Mouse (Mus musculus) embryonic facial prominence, embryonic 10.5 days (tissue): ENCODE data around the gene Cyp26c1. TPM values are rescaled to one million over a fixed set of nuclear protein-coding genes. Genes with fewer than 3 reads are reported as not detected.
A peak's percentile ranks its signal among the peaks of the same experiment; 100 is the strongest.

Experiments used
- DNase-seq: peaks from one replicate; pipeline ENCODE4 v3.0.0-alpha.2; 2017; ENCODE audit warnings: low spot score
- H3K27ac ChIP-seq: fragments of 300-500 bp; sonication (generic); replicated peaks from 2 replicates; pipeline ENCODE4 v1.5.1; 2016; ENCODE audit warnings: mild to moderate bottlenecking
- H3K27me3 ChIP-seq: fragments of 300-500 bp; sonication (generic); replicated peaks from 2 replicates; pipeline ENCODE4 v1.6.1; 2016; ENCODE audit warnings: low read depth, mild to moderate bottlenecking; ENCODE audit not compliant: poor library complexity, severe bottlenecking
- H3K36me3 ChIP-seq: fragments of 300-500 bp; sonication (generic); replicated peaks from 2 replicates; pipeline ENCODE4 v1.6.1; 2016; ENCODE audit warnings: mild to moderate bottlenecking, moderate library complexity
- H3K4me1 ChIP-seq: fragments of 300-500 bp; sonication (generic); 2 replicates; pipeline ENCODE4 v1.6.1; 2016
- H3K4me3 ChIP-seq: fragments of 300-500 bp; sonication (generic); 2 replicates; pipeline ENCODE4 v1.5.1; 2016; ENCODE audit warnings: mild to moderate bottlenecking, moderate library complexity
- H3K9me3 ChIP-seq: fragments of 300-500 bp; sonication (generic); 2 replicates; pipeline ENCODE4 v1.6.1; 2016; ENCODE audit warnings: mild to moderate bottlenecking
- WGBS: fragments of 180-500 bp; shearing (Covaris S2); methylation state at CpG from one replicate; pipeline ENCODE4 v1.1.7; 2016; 5-methylcytosine and 5-hydroxymethylcytosine counted together
- polyA plus RNA-seq: library from polyadenylated mRNA; unstranded; fragments of >200 nt; fragmentation: Nextera tagmentation; extraction: Ambion mirVana; gene quantifications from 2 replicates; pipeline ENCODE4 v1.2.1, GENCODE M21; 2016

Gene Cyp26c1
- 4.3 and 5.9 TPM in 2 replicates for polyA plus RNA-seq

DNA sequence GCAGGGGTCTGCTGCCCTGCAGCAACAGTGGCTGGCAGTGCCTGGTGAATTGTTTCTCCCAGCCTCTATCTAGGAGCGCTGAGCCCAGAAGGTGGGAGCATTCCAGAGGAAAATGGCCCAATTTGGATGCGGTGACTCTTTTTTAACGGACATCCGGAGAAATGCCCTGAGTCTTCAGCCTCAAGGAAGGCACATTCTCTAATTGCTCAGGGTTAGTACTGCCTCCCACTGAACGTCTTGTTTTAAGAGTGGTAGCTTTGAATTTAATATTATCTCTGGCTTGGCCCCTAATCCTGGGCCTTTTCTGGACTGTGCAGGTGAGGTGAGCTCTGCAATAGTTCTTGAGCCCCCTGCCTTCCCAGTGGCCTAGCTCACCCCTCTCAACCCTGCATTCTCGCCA is at the start of gene Cyp26c1:
Gene Cyp26c1 (plus strand): TSS at position 301 of the 400 bp plus-strand sequence.
- peaks cover 36% of the 10 kb centered on the region for H3K4me1 ChIP-seq
- H3K4me3 ChIP-seq = peak within 1 kb of the TSS; percentile 45
- no peak within 1 kb of the TSS for H3K27ac ChIP-seq
- no peak for DNase-seq
- 3% methylated on average over 6 of the region's 6 CpGs for WGBS
- no peaks in the 10 kb centered on the region for H3K36me3 ChIP-seq
- H3K9me3 ChIP-seq = no peaks in the 10 kb centered on the region
- peaks cover 94% of the 10 kb centered on the region for H3K27me3 ChIP-seq

DNA sequence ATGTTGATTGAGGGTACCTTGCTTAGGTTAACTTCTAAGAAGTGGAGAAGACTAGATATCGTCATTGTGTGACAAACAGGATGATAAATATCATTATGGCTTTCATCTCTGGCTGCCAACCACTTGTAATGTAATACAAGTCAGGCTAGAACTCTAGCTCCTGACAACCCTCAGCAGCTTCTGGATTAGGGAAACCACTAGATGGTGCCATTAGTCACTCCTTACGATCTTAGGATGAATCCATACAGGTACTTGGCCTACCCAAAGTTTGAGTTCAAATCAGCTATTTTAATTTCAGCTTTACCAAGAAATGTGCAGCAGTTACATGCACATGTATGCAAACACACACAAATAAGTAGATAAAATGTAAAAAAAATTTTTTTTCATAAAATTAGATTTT is 37.4 kb upstream of the Cyp26c1 start:
- H3K4me3 ChIP-seq = no peak overlapping the region
- no peaks in the 10 kb centered on the region for H3K36me3 ChIP-seq
- no peaks in the 10 kb centered on the region for H3K9me3 ChIP-seq
- H3K4me1 ChIP-seq = peaks cover 5% of the 10 kb centered on the region; the same call in 1 of the 2 replicates
- no peak for DNase-seq
- WGBS = 37% methylated on average over 2 of the region's 2 CpGs
- H3K27me3 ChIP-seq = peaks cover 12% of the 10 kb centered on the region; the same call in 1 of the 2 replicates
- H3K27ac ChIP-seq = no peak overlapping the region

DNA sequence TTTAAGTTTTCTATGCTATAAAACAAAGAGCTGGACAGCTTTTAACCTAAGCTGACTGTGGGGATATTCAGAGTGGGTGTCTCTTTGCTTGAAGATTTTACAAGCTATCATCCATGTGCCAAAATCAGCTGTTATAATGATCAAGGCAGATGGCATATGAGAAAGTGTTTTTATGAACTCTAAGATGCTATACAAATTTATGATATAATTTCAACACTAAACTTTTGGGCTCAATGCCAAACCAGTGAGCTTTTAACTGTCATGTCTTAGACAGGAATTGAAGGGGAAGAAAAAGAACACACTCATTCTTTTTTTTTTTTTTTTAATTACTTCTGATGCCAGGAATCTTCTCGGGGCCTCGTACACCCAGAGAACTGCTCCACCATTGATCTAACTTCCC is 34.9 kb upstream of the Cyp26c1 start:
- no peak overlapping the region for H3K4me3 ChIP-seq
- no peak overlapping the region for H3K27ac ChIP-seq
- peaks cover 29% of the 10 kb centered on the region for H3K27me3 ChIP-seq
- peaks cover 10% of the 10 kb centered on the region for H3K4me1 ChIP-seq
- no peak for DNase-seq
- no peaks in the 10 kb centered on the region for H3K36me3 ChIP-seq
- 72% methylated on average over 2 of the region's 2 CpGs for WGBS
- no peaks in the 10 kb centered on the region for H3K9me3 ChIP-seq

DNA sequence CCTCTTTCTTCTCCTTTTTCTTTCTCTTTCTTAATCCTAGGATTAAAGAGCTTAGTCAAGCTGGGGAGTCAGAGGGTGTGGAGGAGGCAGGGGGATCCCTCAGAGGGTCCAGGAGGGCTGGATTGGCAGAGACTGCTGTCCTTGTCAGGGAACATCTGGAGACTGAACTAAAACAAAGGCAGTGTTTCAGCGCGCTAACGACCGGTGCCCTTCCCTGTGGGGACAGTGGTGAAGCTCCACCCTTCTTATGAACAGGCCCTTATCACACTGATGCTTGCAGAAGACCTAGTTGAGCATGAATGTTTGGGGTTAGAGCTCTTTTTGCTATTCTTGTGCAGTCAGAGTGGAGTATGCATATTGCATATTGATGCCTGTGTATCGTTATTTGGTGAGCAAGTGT is 31.4 kb upstream of the Cyp26c1 start:
- Histone ChIP-seq H3K9me3 (no peaks in the 10 kb centered on the region), H3K27me3 (peaks cover 36% of the 10 kb centered on the region), H3K27ac (no peak overlapping the region), H3K4me1 (peaks cover 24% of the 10 kb centered on the region), H3K36me3 (no peaks in the 10 kb centered on the region), H3K4me3 (no peak overlapping the region)
- 17% methylated on average over 5 of the region's 5 CpGs for WGBS
- DNase-seq = no peak

DNA sequence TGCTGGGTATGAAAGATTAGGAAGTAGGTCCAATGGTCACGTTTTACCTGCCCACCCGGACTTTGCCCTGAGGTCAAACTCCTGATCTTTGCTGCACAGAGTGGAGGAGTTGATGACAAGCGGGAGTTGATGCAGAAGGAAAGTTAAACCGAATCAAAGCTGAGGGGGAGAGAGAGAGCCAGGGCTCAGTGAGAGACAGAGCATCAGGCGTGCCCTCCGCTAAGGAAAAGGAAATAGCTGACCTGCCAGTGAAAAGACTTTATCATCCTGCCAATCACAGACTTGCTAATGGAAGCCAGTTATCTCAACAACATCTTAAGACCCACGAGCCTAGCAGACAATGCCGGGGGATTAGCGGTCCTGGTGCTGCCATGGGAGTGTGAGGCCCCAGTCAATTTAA is 28.9 kb upstream of the Cyp26c1 start:
- no peak overlapping the region for H3K27ac ChIP-seq
- no peaks in the 10 kb centered on the region for H3K9me3 ChIP-seq
- DNase-seq = peak; percentile 52
- no peak overlapping the region; the same call in 1 of the 2 replicates for H3K4me3 ChIP-seq
- WGBS = 1% methylated on average over 9 of the region's 9 CpGs
- peaks cover 24% of the 10 kb centered on the region for H3K4me1 ChIP-seq
- peaks cover 38% of the 10 kb centered on the region for H3K27me3 ChIP-seq
- H3K36me3 ChIP-seq = no peaks in the 10 kb centered on the region

DNA sequence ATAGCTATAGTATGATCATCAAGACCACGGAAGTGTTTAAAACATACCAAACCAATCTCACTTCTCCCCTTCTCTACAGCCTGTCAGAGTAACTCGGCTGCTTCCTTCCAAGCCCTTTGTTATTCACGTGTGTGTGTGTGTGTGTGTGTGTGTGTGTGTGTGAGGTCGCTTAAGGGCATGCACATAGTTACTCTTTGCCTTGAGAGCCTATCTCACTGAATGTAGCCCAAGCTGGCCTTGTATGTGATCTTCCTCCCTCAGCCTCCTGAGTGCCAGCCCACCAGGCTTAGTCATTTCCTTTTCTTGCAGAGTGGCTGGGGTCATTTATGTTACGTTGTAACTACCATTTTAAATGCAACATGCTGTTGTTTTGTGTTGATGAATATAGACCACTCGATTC is 20.1 kb upstream of the Cyp26c1 start:
- DNase-seq = no peak
- Histone ChIP-seq H3K9me3 (no peaks in the 10 kb centered on the region), H3K4me1 (0 out of 2 replicates have a peak, but pooled peaks cover 4% of the 10 kb centered on the region), H3K36me3 (no peaks in the 10 kb centered on the region), H3K4me3 (no peak overlapping the region), H3K27me3 (0 out of 2 replicates have a peak, but pooled peaks cover 7% of the 10 kb centered on the region), H3K27ac (no peak overlapping the region)
- WGBS = 71% methylated on average over 6 of the region's 6 CpGs

DNA sequence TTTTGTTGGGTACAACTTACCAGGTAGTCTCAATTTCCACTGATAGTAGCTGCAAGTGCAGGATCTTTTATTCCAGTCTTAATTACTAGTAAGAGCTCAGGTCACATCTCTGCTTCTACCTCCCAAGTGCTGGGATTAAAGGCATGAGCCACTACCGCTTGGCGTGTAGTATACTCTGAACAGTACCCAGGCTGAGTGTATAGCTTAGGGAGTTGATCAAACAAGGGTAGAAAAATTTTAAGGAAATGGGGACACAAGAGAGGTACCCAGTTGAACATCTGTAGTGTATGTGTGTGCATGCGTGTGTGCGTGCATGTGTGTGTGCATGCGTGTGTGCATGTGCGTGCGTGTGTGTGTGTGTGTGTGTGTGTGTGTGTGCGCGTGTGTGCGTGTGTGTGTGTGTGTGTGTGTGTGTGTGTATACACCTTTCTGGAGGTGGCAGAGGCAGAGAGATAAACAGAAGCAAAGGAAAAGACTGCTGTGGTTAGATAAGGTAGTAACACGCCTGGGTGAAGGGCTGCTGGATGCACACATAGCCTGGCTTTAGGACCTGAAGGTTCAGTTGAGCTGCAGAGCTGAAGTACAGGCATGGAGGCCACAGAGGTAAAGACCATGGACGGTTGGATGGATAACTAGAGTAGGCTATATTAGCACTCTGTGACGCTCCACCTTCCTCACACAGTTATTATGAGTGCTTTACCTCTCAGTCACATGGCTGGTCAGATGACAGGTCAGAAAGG is 17.4 kb upstream of the Cyp26c1 start:
- peaks cover 21% of the 10 kb centered on the region for H3K4me1 ChIP-seq
- DNase-seq = no peak
- H3K27me3 ChIP-seq = 0 out of 2 replicates have a peak, but pooled peaks cover 7% of the 10 kb centered on the region
- WGBS = 82% methylated on average over 13 of the region's 13 CpGs
- H3K4me3 ChIP-seq = no peak overlapping the region
- no peaks in the 10 kb centered on the region for H3K36me3 ChIP-seq
- H3K27ac ChIP-seq = no peak overlapping the region
- no peaks in the 10 kb centered on the region for H3K9me3 ChIP-seq

DNA sequence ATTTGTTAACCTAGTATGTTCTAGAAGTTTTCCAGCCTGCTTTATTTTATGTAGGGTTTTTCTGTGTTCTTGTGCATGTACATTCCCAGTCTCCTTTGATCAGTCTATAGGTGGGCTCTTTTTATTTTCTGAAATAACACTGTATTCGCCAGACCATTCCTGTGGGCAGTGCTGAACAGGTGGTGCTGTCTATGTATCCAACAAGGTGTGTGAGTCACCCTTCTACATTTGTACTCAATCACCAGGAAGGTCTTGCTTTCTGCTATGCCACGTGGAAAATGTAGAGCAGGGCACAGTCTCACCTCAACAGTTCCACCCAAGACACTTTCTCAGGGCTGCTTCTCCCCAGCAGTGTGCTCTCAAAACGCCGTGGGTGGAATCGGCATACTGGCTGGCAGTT is 16.7 kb upstream of the Cyp26c1 start:
- Histone ChIP-seq H3K4me1 (peaks cover 21% of the 10 kb centered on the region), H3K27me3 (0 out of 2 replicates have a peak, but pooled peaks cover 7% of the 10 kb centered on the region), H3K27ac (no peak overlapping the region), H3K4me3 (no peak overlapping the region), H3K36me3 (no peaks in the 10 kb centered on the region), H3K9me3 (no peaks in the 10 kb centered on the region)
- no peak for DNase-seq
- 92% methylated on average over 5 of the region's 5 CpGs for WGBS

DNA sequence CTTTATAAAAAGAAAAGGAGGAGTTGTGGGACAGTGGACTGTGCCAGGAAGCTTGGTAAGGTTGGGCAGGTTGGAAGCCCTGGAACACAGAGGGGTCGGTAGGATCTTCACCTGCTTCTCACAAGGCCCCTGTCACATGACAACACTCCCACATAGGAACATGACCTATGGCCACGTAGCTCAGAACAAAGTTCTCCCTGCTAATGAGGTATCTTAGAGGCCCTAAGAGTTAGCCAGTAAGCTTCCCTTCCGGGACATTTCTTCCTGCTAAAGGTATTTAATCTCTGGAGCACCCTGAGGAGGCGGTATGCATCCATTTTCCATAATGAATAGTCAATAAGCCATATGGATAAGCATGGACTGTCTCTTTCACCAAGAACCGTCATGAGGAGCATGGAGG is 15.9 kb upstream of the Cyp26c1 start:
- WGBS = 84% methylated on average over 5 of the region's 5 CpGs
- H3K27ac ChIP-seq = no peak overlapping the region
- H3K4me1 ChIP-seq = peaks cover 21% of the 10 kb centered on the region
- no peaks in the 10 kb centered on the region for H3K9me3 ChIP-seq
- H3K27me3 ChIP-seq = 0 out of 2 replicates have a peak, but pooled peaks cover 7% of the 10 kb centered on the region
- no peaks in the 10 kb centered on the region for H3K36me3 ChIP-seq
- no peak for DNase-seq
- H3K4me3 ChIP-seq = no peak overlapping the region

DNA sequence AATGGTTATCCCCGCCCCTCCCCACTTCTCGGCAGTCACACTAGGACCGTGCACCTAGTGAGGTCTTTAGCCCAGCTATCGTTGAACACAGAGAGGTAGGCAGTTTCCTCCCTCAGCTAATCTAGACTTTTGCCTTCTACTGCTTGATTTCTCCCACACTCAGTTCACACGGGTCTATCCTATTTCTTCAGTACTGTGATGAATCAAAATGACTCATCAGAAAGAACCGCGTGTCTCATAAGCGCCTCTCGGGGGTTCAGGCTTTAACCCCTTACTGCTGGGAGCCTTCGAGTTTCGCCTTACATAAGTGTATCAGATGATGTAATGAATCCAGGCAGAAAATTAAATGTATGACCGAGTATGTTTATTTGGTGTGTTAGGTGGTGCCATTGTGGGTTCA is 12.0 kb upstream of the Cyp26c1 start:
- H3K4me3 ChIP-seq = no peak overlapping the region
- H3K27me3 ChIP-seq = peaks cover 30% of the 10 kb centered on the region; the same call in 1 of the 2 replicates
- H3K4me1 ChIP-seq = peaks cover 23% of the 10 kb centered on the region
- H3K36me3 ChIP-seq = no peaks in the 10 kb centered on the region
- DNase-seq = no peak
- 68% methylated on average over 12 of the region's 12 CpGs for WGBS
- no peaks in the 10 kb centered on the region for H3K9me3 ChIP-seq
- no peak overlapping the region for H3K27ac ChIP-seq

DNA sequence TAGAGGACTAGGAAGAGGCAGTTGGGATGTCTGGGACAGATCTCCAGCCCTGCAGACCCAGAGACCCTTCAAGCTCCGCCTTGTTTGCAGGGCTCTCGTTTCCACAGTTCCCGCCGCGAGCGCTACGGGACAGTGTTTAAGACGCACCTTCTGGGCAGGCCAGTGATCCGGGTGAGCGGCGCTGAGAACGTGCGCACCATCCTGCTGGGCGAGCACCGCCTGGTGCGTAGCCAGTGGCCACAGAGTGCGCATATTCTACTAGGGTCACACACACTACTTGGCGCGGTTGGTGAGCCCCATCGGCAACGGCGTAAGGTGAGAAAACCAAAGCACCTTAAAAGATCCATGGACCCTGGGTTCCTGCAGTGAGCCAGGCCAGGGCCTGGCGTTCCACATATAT is 966 bp downstream of the Cyp26c1 start:
- Histone ChIP-seq H3K27me3 (peaks cover 99% of the 10 kb centered on the region), H3K4me1 (peaks cover 40% of the 10 kb centered on the region), H3K36me3 (no peaks in the 10 kb centered on the region), H3K9me3 (no peaks in the 10 kb centered on the region), H3K4me3 (peak overlapping the region; percentile 45), H3K27ac (no peak overlapping the region)
- peak; percentile 49 for DNase-seq
- WGBS = 4% methylated on average over 23 of the region's 23 CpGs

DNA sequence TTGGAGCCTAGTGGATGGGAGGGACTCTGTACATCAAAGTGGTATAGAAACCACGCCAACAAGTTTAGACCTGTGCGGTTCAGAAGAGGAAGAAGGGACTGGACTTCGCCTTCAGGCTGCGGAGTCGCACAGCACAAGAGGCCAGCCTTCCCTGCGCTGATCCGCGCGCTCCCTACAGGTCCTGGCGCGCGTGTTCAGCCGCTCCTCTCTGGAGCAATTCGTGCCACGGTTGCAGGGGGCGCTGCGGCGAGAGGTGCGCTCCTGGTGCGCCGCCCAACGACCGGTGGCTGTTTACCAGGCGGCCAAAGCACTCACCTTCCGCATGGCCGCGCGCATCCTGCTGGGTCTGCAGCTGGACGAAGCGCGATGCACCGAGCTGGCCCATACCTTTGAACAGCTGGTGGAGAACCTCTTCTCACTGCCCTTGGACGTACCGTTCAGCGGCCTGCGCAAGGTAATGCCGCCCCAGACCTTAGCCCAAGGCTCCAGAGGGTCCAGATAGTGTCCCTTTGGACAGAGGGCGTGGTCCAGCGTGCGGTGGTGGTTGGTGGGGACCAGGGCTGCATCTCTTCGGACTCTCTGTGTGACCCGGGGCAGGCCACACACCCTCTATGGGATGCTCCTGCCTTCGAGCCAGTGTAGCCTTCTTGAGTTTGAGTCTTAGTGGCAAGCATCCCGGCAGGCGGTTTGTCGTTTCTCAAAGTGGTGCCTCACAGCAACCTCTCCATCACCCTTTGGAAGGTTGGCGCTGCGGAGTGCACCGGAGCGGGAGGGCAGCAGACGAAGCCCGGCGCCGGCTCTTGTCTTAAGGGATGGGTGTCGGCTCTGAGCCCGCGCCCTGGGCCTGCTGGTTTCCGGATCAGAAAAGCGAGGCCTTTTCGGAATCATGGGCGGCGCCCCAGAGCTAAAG is 1.8 kb downstream of the Cyp26c1 start:
- Histone ChIP-seq H3K27me3 (peaks cover 99% of the 10 kb centered on the region), H3K4me1 (peaks cover 40% of the 10 kb centered on the region), H3K36me3 (no peaks in the 10 kb centered on the region), H3K9me3 (no peaks in the 10 kb centered on the region), H3K27ac (no peak overlapping the region; the same call in 1 of the 2 replicates), H3K4me3 (peak overlapping the region; percentile 45)
- peak; percentile 79 for DNase-seq
- WGBS = 2% methylated on average over 62 of the region's 62 CpGs
